Mouse (Mus musculus) embryonic facial prominence, embryonic 15.5 days (tissue): Measurements from ENCODE around the gene Grk1. TPM values are rescaled to one million over a fixed set of nuclear protein-coding genes. Genes with fewer than 3 reads are reported as not detected.
A peak's percentile ranks its signal among the peaks of the same experiment; 100 is the strongest.

Experiments
- ATAC-seq: fragments of 200-750 bp; cut with Nextera tagmentation; 2 replicates; pipeline ENCODE4 v1.8.0; 2017; ENCODE audit warnings: low read depth, moderate TSS enrichment; ENCODE audit not compliant: insufficient number of reproducible peaks, low FRiP score, low TSS enrichment
- H3K27ac ChIP-seq: fragments of 300-500 bp; sonication (generic); replicated peaks from 2 replicates; pipeline ENCODE4 v1.5.1; 2015; ENCODE audit warnings: mild to moderate bottlenecking, inconsistent platforms
- H3K27me3 ChIP-seq: fragments of 300-500 bp; sonication (generic); 2 replicates; pipeline ENCODE4 v1.6.1; 2015; ENCODE audit warnings: inconsistent platforms
- H3K36me3 ChIP-seq: fragments of 300-500 bp; sonication (generic); 2 replicates; pipeline ENCODE4 v1.6.1; 2015; ENCODE audit warnings: mild to moderate bottlenecking, inconsistent platforms
- H3K4me1 ChIP-seq: fragments of 300-500 bp; sonication (generic); 2 replicates; pipeline ENCODE4 v1.6.1; 2015; ENCODE audit warnings: inconsistent platforms
- H3K4me2 ChIP-seq: fragments of 300-500 bp; sonication (generic); replicated peaks from 2 replicates; pipeline ENCODE4 v1.6.1; 2015; ENCODE audit warnings: mild to moderate bottlenecking, inconsistent platforms
- H3K4me3 ChIP-seq: fragments of 300-500 bp; sonication (generic); replicated peaks from 2 replicates; pipeline ENCODE4 v1.5.1; 2015; ENCODE audit warnings: mild to moderate bottlenecking, inconsistent platforms
- H3K9ac ChIP-seq: fragments of 300-500 bp; sonication (generic); 2 replicates; pipeline ENCODE4 v1.6.1; 2015; ENCODE audit warnings: inconsistent platforms
- H3K9me3 ChIP-seq: fragments of 300-500 bp; sonication (generic); replicated peaks from 2 replicates; pipeline ENCODE4 v1.6.1; 2016; ENCODE audit warnings: inconsistent platforms
- WGBS: fragments of 180-500 bp; shearing (Covaris S2); methylation state at CpG from one replicate; pipeline ENCODE4 v1.1.7; 2015; 5-methylcytosine and 5-hydroxymethylcytosine counted together
- polyA plus RNA-seq: library from polyadenylated mRNA; unstranded; fragments of >200 nt; fragmentation: Nextera tagmentation; extraction: Ambion mirVana; gene quantifications from 2 replicates; pipeline ENCODE4 v1.2.1, GENCODE M21; 2015

The Grk1 gene
- polyA plus RNA-seq, 1 experiment from 2014 or later = 0.04 TPM

GRCm38 (mm10) chr8:13428156-13428555 lies 23.3 kb downstream of the Grk1 start:
- Histone ChIP-seq H3K36me3 (no peaks in the 10 kb centered on the region), H3K9ac (no peak overlapping the region), H3K4me1 (0 out of 2 replicates have a peak, but pooled peaks cover 4% of the 10 kb centered on the region), H3K27me3 (peaks cover 3% of the 10 kb centered on the region; the same call in 1 of the 2 replicates), H3K27ac (no peak overlapping the region), H3K4me3 (no peak overlapping the region), H3K4me2 (no peak overlapping the region), H3K9me3 (no peaks in the 10 kb centered on the region)
- ATAC-seq = no peak
- WGBS = 81% methylated on average over 9 of the region's 9 CpGs

GRCm38 (mm10) chr8:13430412-13430811 lies 25.5 kb downstream of the Grk1 start:
- Histone ChIP-seq H3K9me3 (no peaks in the 10 kb centered on the region), H3K4me1 (peaks cover 4% of the 10 kb centered on the region; the same call in 1 of the 2 replicates), H3K9ac (no peak overlapping the region), H3K27ac (no peak overlapping the region), H3K4me2 (no peak overlapping the region), H3K36me3 (no peaks in the 10 kb centered on the region), H3K4me3 (no peak overlapping the region), H3K27me3 (peaks cover 22% of the 10 kb centered on the region)
- peak; percentile 65; the same call in 1 of the 2 replicates for ATAC-seq
- WGBS = 67% methylated on average over 7 of the region's 7 CpGs

GRCm38 (mm10) chr8:13430866-13431265 lies 26.0 kb downstream of the Grk1 start:
- H3K9me3 ChIP-seq = no peaks in the 10 kb centered on the region
- no peak overlapping the region for H3K4me3 ChIP-seq
- H3K9ac ChIP-seq = no peak overlapping the region
- H3K4me1 ChIP-seq = peaks cover 4% of the 10 kb centered on the region; the same call in 1 of the 2 replicates
- peaks cover 26% of the 10 kb centered on the region for H3K27me3 ChIP-seq
- H3K4me2 ChIP-seq = no peak overlapping the region
- H3K36me3 ChIP-seq = no peaks in the 10 kb centered on the region
- peak; percentile 5; the same call in 1 of the 2 replicates for ATAC-seq
- no peak overlapping the region for H3K27ac ChIP-seq

GRCm38 (mm10) chr8:13433130-13433529 lies 28.2 kb downstream of the Grk1 start:
- 77% methylated on average over 5 of the region's 5 CpGs for WGBS
- H3K27ac ChIP-seq = no peak overlapping the region

GRCm38 (mm10) chr8:13434889-13435288 lies 30.0 kb downstream of the Grk1 start, which contains the start of gene Tmem255b:
TSS of gene Tmem255b (plus strand) at chr8:13435189.
- no peak within 1 kb of the TSS for H3K9ac ChIP-seq
- no peaks in the 10 kb centered on the region for H3K36me3 ChIP-seq
- H3K4me1 ChIP-seq = peaks cover 4% of the 10 kb centered on the region; the same call in 1 of the 2 replicates
- H3K4me2 ChIP-seq = no peak within 1 kb of the TSS
- H3K27me3 ChIP-seq = peaks cover 43% of the 10 kb centered on the region
- no peaks in the 10 kb centered on the region for H3K9me3 ChIP-seq
- no peak within 1 kb of the TSS for H3K27ac ChIP-seq
- WGBS = 15% methylated on average over 10 of the region's 10 CpGs
- H3K4me3 ChIP-seq = no peak within 1 kb of the TSS
- ATAC-seq = no peak

More at GRCm38 (mm10) chr8:13433130-13433529, 28.2 kb downstream of the Grk1 start:
- ATAC-seq = no peak
- Histone ChIP-seq H3K4me1 (peaks cover 4% of the 10 kb centered on the region; the same call in 1 of the 2 replicates), H3K27me3 (peaks cover 43% of the 10 kb centered on the region), H3K9me3 (no peaks in the 10 kb centered on the region), H3K4me2 (no peak overlapping the region), H3K4me3 (no peak overlapping the region), H3K9ac (no peak overlapping the region), H3K36me3 (no peaks in the 10 kb centered on the region)

GRCm38 (mm10) chr8:13436052-13436451 lies 31.2 kb downstream of the Grk1 start:
- H3K27me3 ChIP-seq = peaks cover 43% of the 10 kb centered on the region
- no peak overlapping the region for H3K4me2 ChIP-seq
- H3K27ac ChIP-seq = no peak overlapping the region
- H3K9me3 ChIP-seq = no peaks in the 10 kb centered on the region
- no peak overlapping the region for H3K9ac ChIP-seq
- H3K4me1 ChIP-seq = no peaks in the 10 kb centered on the region; the same call in 1 of the 2 replicates
- no peak for ATAC-seq
- no peaks in the 10 kb centered on the region for H3K36me3 ChIP-seq
- 8% methylated on average over 8 of the region's 8 CpGs for WGBS
- H3K4me3 ChIP-seq = no peak overlapping the region

GRCm38 (mm10) chr8:13437531-13437930 lies 32.6 kb downstream of the Grk1 start:
- H3K27me3 ChIP-seq = peaks cover 43% of the 10 kb centered on the region
- WGBS = 73% methylated on average over 2 of the region's 2 CpGs
- no peak for ATAC-seq
- no peaks in the 10 kb centered on the region for H3K36me3 ChIP-seq
- no peak overlapping the region for H3K9ac ChIP-seq
- H3K4me3 ChIP-seq = no peak overlapping the region
- H3K4me1 ChIP-seq = no peaks in the 10 kb centered on the region; the same call in 1 of the 2 replicates
- H3K4me2 ChIP-seq = no peak overlapping the region
- H3K27ac ChIP-seq = no peak overlapping the region
- H3K9me3 ChIP-seq = no peaks in the 10 kb centered on the region

GRCm38 (mm10) chr8:13442152-13442551 lies 37.3 kb downstream of the Grk1 start:
- WGBS = 88% methylated on average over 2 of the region's 2 CpGs
- Histone ChIP-seq H3K4me3 (no peak overlapping the region), H3K9ac (no peak overlapping the region), H3K9me3 (no peaks in the 10 kb centered on the region), H3K27ac (no peak overlapping the region), H3K27me3 (peaks cover 5% of the 10 kb centered on the region; the same call in 1 of the 2 replicates), H3K36me3 (no peaks in the 10 kb centered on the region), H3K4me2 (no peak overlapping the region), H3K4me1 (no peaks in the 10 kb centered on the region)
- no peak for ATAC-seq

GRCm38 (mm10) chr8:13446456-13446855 lies 41.6 kb downstream of the Grk1 start:
- Histone ChIP-seq H3K4me1 (no peaks in the 10 kb centered on the region), H3K4me3 (no peak overlapping the region), H3K27ac (no peak overlapping the region), H3K4me2 (no peak overlapping the region), H3K36me3 (no peaks in the 10 kb centered on the region), H3K9ac (no peak overlapping the region), H3K9me3 (no peaks in the 10 kb centered on the region), H3K27me3 (no peaks in the 10 kb centered on the region)
- no peak for ATAC-seq
- 77% methylated on average over 6 of the region's 6 CpGs for WGBS

- Histone ChIP-seq H3K9me3 (no peaks in the 10 kb centered on the region), H3K4me2 (no peak overlapping the region), H3K27ac (no peak overlapping the region), H3K27me3 (no peaks in the 10 kb centered on the region), H3K4me1 (no peaks in the 10 kb centered on the region), H3K4me3 (no peak overlapping the region), H3K9ac (no peak overlapping the region), H3K36me3 (no peaks in the 10 kb centered on the region)
- WGBS = 53% methylated on average over 4 of the region's 4 CpGs
- ATAC-seq = no peak
Observed at GRCm38 (mm10) chr8:13448145-13448544, 43.3 kb downstream of the Grk1 start.

GRCm38 (mm10) chr8:13451747-13452277 lies 46.9 kb downstream of the Grk1 start:
- H3K27ac ChIP-seq = no peak overlapping the region
- WGBS = 63% methylated on average over 6 of the region's 6 CpGs
- H3K27me3 ChIP-seq = no peaks in the 10 kb centered on the region
- ATAC-seq = no peak
- H3K4me3 ChIP-seq = no peak overlapping the region
- H3K9ac ChIP-seq = no peak overlapping the region
- no peaks in the 10 kb centered on the region for H3K9me3 ChIP-seq
- no peaks in the 10 kb centered on the region for H3K4me1 ChIP-seq
- H3K4me2 ChIP-seq = no peak overlapping the region
- no peaks in the 10 kb centered on the region for H3K36me3 ChIP-seq
